Mouse (Mus musculus): ENCODE measurements around the gene Taok1. TPM values are rescaled to one million over a fixed set of nuclear protein-coding genes. Genes with fewer than 3 reads are reported as not detected.
A peak's percentile ranks its signal among the peaks of the same experiment; 100 is the strongest.

The Taok1 gene
- polyA plus RNA-seq, 1 experiment from 2014 or later, result 29.2 TPM

GRCm38 (mm10) chr11:77525804-77526486 is 81.7 kb downstream of the Taok1 start:
- WGBS, result 83% methylated on average over 3 of the region's 3 CpGs
- ATAC-seq (ENCODE audit: low FRiP score), result no peak

GRCm38 (mm10) chr11:77520601-77521529 is 86.8 kb downstream of the Taok1 start:
- no peaks in the 10 kb centered on the region for H3K36me3 ChIP-seq (replicated peaks; ENCODE audit: control insufficient read depth, insufficient read depth)

More at GRCm38 (mm10) chr11:77525804-77526486, 81.7 kb downstream of the Taok1 start:
- H3K4me2 ChIP-seq (replicated peaks), result no peak overlapping the region
- no peak for DNase-seq (ENCODE audit: low spot score)
- H3K9ac ChIP-seq, result no peak overlapping the region
- no peak overlapping the region for H3K27ac ChIP-seq
- H3K4me1 ChIP-seq (replicated peaks; ENCODE audit: control insufficient read depth, insufficient read depth, low read length), result no peaks in the 10 kb centered on the region
- no peaks in the 10 kb centered on the region for H3K27me3 ChIP-seq (ENCODE audit: control insufficient read depth, insufficient read depth, low read length)
- no peaks in the 10 kb centered on the region for H3K9me3 ChIP-seq (ENCODE audit: control insufficient read depth, low read length)
- 0 out of 2 replicates have a peak, but pooled peaks cover 8% of the 10 kb centered on the region for H3K36me3 ChIP-seq (replicated peaks; ENCODE audit: control insufficient read depth, insufficient read depth)
- H3K4me3 ChIP-seq (replicated peaks; ENCODE audit: low read length), result no peak overlapping the region

GRCm38 (mm10) chr11:77519043-77519442 is 88.6 kb downstream of the Taok1 start, which contains the start of gene Gm10392:
Gene Gm10392, minus strand, starts transcription at chr11:77519198.
- H3K4me2 ChIP-seq (replicated peaks), result no peak within 1 kb of the TSS
- H3K9ac ChIP-seq, result no peak within 1 kb of the TSS
- no peak within 1 kb of the TSS for H3K4me3 ChIP-seq (replicated peaks; ENCODE audit: low read length)
- H3K27ac ChIP-seq, result no peak within 1 kb of the TSS
- H3K9me3 ChIP-seq (ENCODE audit: control insufficient read depth, low read length), result no peaks in the 10 kb centered on the region
- DNase-seq (ENCODE audit: low spot score), result no peak
- H3K36me3 ChIP-seq (replicated peaks; ENCODE audit: control insufficient read depth, insufficient read depth), result no peaks in the 10 kb centered on the region
- H3K4me1 ChIP-seq (replicated peaks; ENCODE audit: control insufficient read depth, insufficient read depth, low read length), result peaks cover 20% of the 10 kb centered on the region
- H3K27me3 ChIP-seq (ENCODE audit: control insufficient read depth, insufficient read depth, low read length), result peaks cover 20% of the 10 kb centered on the region
- ATAC-seq (ENCODE audit: low FRiP score), result no peak
- WGBS, result 67% methylated on average over 5 of the region's 5 CpGs

More at GRCm38 (mm10) chr11:77520601-77521529, 86.8 kb downstream of the Taok1 start:
- peaks cover 4% of the 10 kb centered on the region; the same call in 1 of the 2 replicates for H3K27me3 ChIP-seq (ENCODE audit: control insufficient read depth, insufficient read depth, low read length)
- DNase-seq (ENCODE audit: low spot score) (no peak), ATAC-seq (ENCODE audit: low FRiP score) (no peak)
- no peak overlapping the region for H3K9ac ChIP-seq
- no peak overlapping the region for H3K27ac ChIP-seq
- no peaks in the 10 kb centered on the region for H3K9me3 ChIP-seq (ENCODE audit: control insufficient read depth, low read length)
- no peak overlapping the region for H3K4me3 ChIP-seq (replicated peaks; ENCODE audit: low read length)
- no peak overlapping the region for H3K4me2 ChIP-seq (replicated peaks)
- H3K4me1 ChIP-seq (replicated peaks; ENCODE audit: control insufficient read depth, insufficient read depth, low read length), result peaks cover 7% of the 10 kb centered on the region; the same call in 1 of the 2 replicates
- WGBS, result 43% methylated on average over 5 of the region's 5 CpGs

- no peak overlapping the region for H3K27ac ChIP-seq
- no peaks in the 10 kb centered on the region for H3K36me3 ChIP-seq (replicated peaks; ENCODE audit: control insufficient read depth, insufficient read depth)
- H3K4me2 ChIP-seq (replicated peaks), result no peak overlapping the region
- H3K9ac ChIP-seq, result no peak overlapping the region
- DNase-seq (ENCODE audit: low spot score) (no peak), ATAC-seq (ENCODE audit: low FRiP score) (no peak)
- 77% methylated on average over 27 of the region's 27 CpGs for WGBS
- no peak overlapping the region for H3K4me3 ChIP-seq (replicated peaks; ENCODE audit: low read length)
- peaks cover 25% of the 10 kb centered on the region for H3K4me1 ChIP-seq (replicated peaks; ENCODE audit: control insufficient read depth, insufficient read depth, low read length)
- no peaks in the 10 kb centered on the region for H3K9me3 ChIP-seq (ENCODE audit: control insufficient read depth, low read length)
- H3K27me3 ChIP-seq (ENCODE audit: control insufficient read depth, insufficient read depth, low read length), result peaks cover 24% of the 10 kb centered on the region
Observed at GRCm38 (mm10) chr11:77518051-77518798, 89.4 kb downstream of the Taok1 start.

GRCm38 (mm10) chr11:77516553-77517425 is 90.8 kb downstream of the Taok1 start:
- H3K9ac ChIP-seq, result no peak overlapping the region
- peaks cover 24% of the 10 kb centered on the region for H3K27me3 ChIP-seq (ENCODE audit: control insufficient read depth, insufficient read depth, low read length)
- peaks cover 30% of the 10 kb centered on the region for H3K4me1 ChIP-seq (replicated peaks; ENCODE audit: control insufficient read depth, insufficient read depth, low read length)
- H3K36me3 ChIP-seq (replicated peaks; ENCODE audit: control insufficient read depth, insufficient read depth), result no peaks in the 10 kb centered on the region
- 45% methylated on average over 5 of the region's 5 CpGs for WGBS
- no peak overlapping the region for H3K27ac ChIP-seq
- no peak overlapping the region for H3K4me3 ChIP-seq (replicated peaks; ENCODE audit: low read length)
- DNase-seq (ENCODE audit: low spot score) (no peak), ATAC-seq (ENCODE audit: low FRiP score) (no peak)
- no peak overlapping the region for H3K4me2 ChIP-seq (replicated peaks)
- H3K9me3 ChIP-seq (ENCODE audit: control insufficient read depth, low read length), result no peaks in the 10 kb centered on the region

- DNase-seq (ENCODE audit: low spot score), result no peak
- ATAC-seq (ENCODE audit: low FRiP score), result no peak
- H3K4me3 ChIP-seq (replicated peaks; ENCODE audit: low read length), result peak within 1 kb of the TSS; percentile 45
- H3K27ac ChIP-seq, result no peak within 1 kb of the TSS
- peaks cover 30% of the 10 kb centered on the region for H3K4me1 ChIP-seq (replicated peaks; ENCODE audit: control insufficient read depth, insufficient read depth, low read length)
- no peaks in the 10 kb centered on the region for H3K9me3 ChIP-seq (ENCODE audit: control insufficient read depth, low read length)
- H3K9ac ChIP-seq, result peak within 1 kb of the TSS; percentile 57
- WGBS, result 8% methylated on average over 39 of the region's 39 CpGs
- H3K4me2 ChIP-seq (replicated peaks), result peak within 1 kb of the TSS; percentile 97
- H3K36me3 ChIP-seq (replicated peaks; ENCODE audit: control insufficient read depth, insufficient read depth), result no peaks in the 10 kb centered on the region
- peaks cover 24% of the 10 kb centered on the region for H3K27me3 ChIP-seq (ENCODE audit: control insufficient read depth, insufficient read depth, low read length)
Observed at GRCm38 (mm10) chr11:77515637-77516552, 91.7 kb downstream of the Taok1 start, which contains the start of gene Trp53i13. Gene Trp53i13, minus strand, starts transcription at chr11:77515980.

- Histone ChIP-seq H3K4me1 (replicated peaks; ENCODE audit: control insufficient read depth, insufficient read depth, low read length) (peaks cover 27% of the 10 kb centered on the region), H3K27me3 (ENCODE audit: control insufficient read depth, insufficient read depth, low read length) (peaks cover 24% of the 10 kb centered on the region), H3K4me2 (replicated peaks) (peak within 1 kb of the TSS; percentile 97), H3K27ac (no peak within 1 kb of the TSS), H3K36me3 (replicated peaks; ENCODE audit: control insufficient read depth, insufficient read depth) (no peaks in the 10 kb centered on the region), H3K4me3 (replicated peaks; ENCODE audit: low read length) (peak within 1 kb of the TSS; percentile 62), H3K9me3 (ENCODE audit: control insufficient read depth, low read length) (no peaks in the 10 kb centered on the region), H3K9ac (peak within 1 kb of the TSS; percentile 57)
- peak; percentile 57 for DNase-seq (ENCODE audit: low spot score)
- ATAC-seq (ENCODE audit: low FRiP score), result peak; percentile 38
- under 1% methylated on average over 71 of the region's 72 CpGs for whole genome bisulfite sequencing
Observed at GRCm38 (mm10) chr11:77514832-77515636, 92.6 kb downstream of the Taok1 start, which contains the start of gene Abhd15. Gene Abhd15, plus strand, starts transcription at chr11:77515121.
